In genomic region chr12:85848164-85848958, GRCm38 (mm10) we compare ENCODE assay signal across 9 mouse cellular contexts. TPM values are rescaled to one million over a fixed set of nuclear protein-coding genes. Genes with fewer than 3 reads are reported as not detected.
DNase-seq lines count a peak whose midpoint lies in the region; ATAC-seq and TF ChIP-seq lines count a peak whose summit lies in the region.
"Had no signal": no experiment of that assay in that cellular context is flagged by ENCODE, and none has a peak within 500 bp of the region (broad histone marks: within the 10 kb centered on the region; RNA-seq: fewer than 3 reads in every experiment).

No protein-coding gene starts in this region.

- no peak for TF ChIP-seq CTCF in thymus, adult 2 months (IDR thresholded peaks at IDR 0.05; ENCODE audit: borderline replicate concordance, control insufficient read depth, extremely low read depth, insufficient read depth, low read length, poor library complexity)
- TF ChIP-seq CTCF in lung, embryonic 14.5 days (IDR thresholded peaks at IDR 0.05; ENCODE audit: low read depth): peak; percentile 76

- H3K36me3 ChIP-seq in thymus, adult 2 months (ENCODE audit: control insufficient read depth, insufficient read depth, low read length): peaks cover 3% of the 10 kb centered on the region
- peaks cover 23% of the 10 kb centered on the region for H3K36me3 ChIP-seq in lung, embryonic 14.5 days (ENCODE audit: insufficient read depth)
- peaks cover 21% of the 10 kb centered on the region for H3K36me3 ChIP-seq in forebrain, embryonic 12.5 days (replicated peaks)

- no peak for TF ChIP-seq POLR2A in thymus, adult 2 months (IDR thresholded peaks at IDR 0.05; ENCODE audit: control insufficient read depth, extremely low read depth, insufficient read depth, low read length, poor library complexity)

- H3K9ac ChIP-seq in lung, embryonic 14.5 days: no peak overlapping the region
- H3K9ac ChIP-seq in forebrain, embryonic 12.5 days: no peak overlapping the region
- H3K9ac ChIP-seq: neural tube, embryonic 12.5 days had no signal

- no peak overlapping the region for H3K4me2 ChIP-seq in lung, embryonic 14.5 days
- H3K4me2 ChIP-seq in forebrain, embryonic 12.5 days: no peak overlapping the region
- H3K4me2 ChIP-seq: neural tube, embryonic 12.5 days had no signal

- no peak overlapping the region for H3K27ac ChIP-seq in thymus, adult 2 months (ENCODE audit: control insufficient read depth, insufficient read depth, low read length)
- no peak overlapping the region for H3K27ac ChIP-seq in lung, embryonic 14.5 days (ENCODE audit: low read depth)
- H3K27ac ChIP-seq in forebrain, embryonic 12.5 days: no peak overlapping the region
- H3K27ac ChIP-seq: neural tube, embryonic 12.5 days had no signal

- DNase-seq in cerebellum, adult 9-10 months: peak; percentile 33
- DNase-seq in cerebellum, adult 9-11 months: no peak
- DNase-seq in thymus, postnatal 0 days (ENCODE audit: low spot score): peak; percentile 13
- no peak for DNase-seq in thymus, adult 2 months
- DNase-seq in gastrocnemius, postnatal 10 days: peak; percentile 32
- peak; percentile 34 for DNase-seq in kidney, adult 18-20 months
- peak; percentile 75 for DNase-seq in lung, embryonic 14.5 days

- H3K27me3 ChIP-seq in thymus, adult 2 months (ENCODE audit: control insufficient read depth, insufficient read depth, low read length): no peaks in the 10 kb centered on the region
- H3K27me3 ChIP-seq in lung, embryonic 14.5 days (ENCODE audit: insufficient read depth, low read length): no peaks in the 10 kb centered on the region
- H3K27me3 ChIP-seq in forebrain, embryonic 12.5 days: no peaks in the 10 kb centered on the region
- H3K27me3 ChIP-seq: neural tube, embryonic 12.5 days had no signal

- H3K4me3 ChIP-seq in thymus, adult 2 months (ENCODE audit: control insufficient read depth, insufficient read depth, low read length): no peak overlapping the region
- no peak overlapping the region for H3K4me3 ChIP-seq in lung, embryonic 14.5 days (ENCODE audit: low read depth, low read length)
- no peak overlapping the region for H3K4me3 ChIP-seq in forebrain, embryonic 12.5 days (replicated peaks)
- H3K4me3 ChIP-seq: neural tube, embryonic 12.5 days had no signal

- 93% methylated on average over 7 of the region's 7 CpGs for WGBS in thymus, adult 2 months
- 70% methylated on average over 7 of the region's 7 CpGs for WGBS in lung, embryonic 14.5 days
- WGBS in forebrain, embryonic 12.5 days: 86% methylated on average over 7 of the region's 7 CpGs

- H3K4me1 ChIP-seq in thymus, adult 2 months (replicated peaks; ENCODE audit: control insufficient read depth, insufficient read depth, low read length): no peaks in the 10 kb centered on the region
- no peaks in the 10 kb centered on the region for H3K4me1 ChIP-seq in lung, embryonic 14.5 days (ENCODE audit: insufficient read depth)
- no peaks in the 10 kb centered on the region for H3K4me1 ChIP-seq in forebrain, embryonic 12.5 days
- H3K4me1 ChIP-seq: neural tube, embryonic 12.5 days had no signal

- no peaks in the 10 kb centered on the region for H3K9me3 ChIP-seq in lung, embryonic 14.5 days (ENCODE audit: low read depth, low read length)
- H3K9me3 ChIP-seq in forebrain, embryonic 12.5 days: no peaks in the 10 kb centered on the region
- H3K9me3 ChIP-seq: neural tube, embryonic 12.5 days had no signal

- ATAC-seq in lung, embryonic 14.5 days (ENCODE audit: insufficient read depth): peak; percentile 84
- no peak for ATAC-seq in forebrain, embryonic 12.5 days (ENCODE audit: low FRiP score)

RNA-seq across cellular contexts. Expression of gene Ttll5, which starts 23.9 kb away (rescaled TPM):
- polyA plus RNA-seq in thymus, postnatal 0 days (2015; fragmentation: Nextera tagmentation; extraction: Ambion mirVana): 8.7 and 10.6 TPM in 2 replicates
- 20.2 and 22.7 TPM in 2 replicates for polyA plus RNA-seq in thymus, adult 2 months (2012; rRNA removed)
- 10 to 100 TPM in 1 of 2 experiments, 1 to 10 TPM in 1; 9.9 to 12.7 TPM for total RNA-seq in gastrocnemius, postnatal 10 days (2021)
- polyA plus RNA-seq in lung, embryonic 14.5 days (2014; fragmentation: Nextera tagmentation; extraction: Ambion mirVana): 17.5 and 21.3 TPM in 2 replicates
- 12.3 and 17.3 TPM in 2 replicates for polyA plus RNA-seq in forebrain, embryonic 12.5 days (2016; fragmentation: Nextera tagmentation; extraction: Ambion mirVana)

RNA-seq across cellular contexts. Expression of gene Erg28, which starts 24.0 kb away (rescaled TPM):
- 83.8 and 92.9 TPM in 2 replicates for polyA plus RNA-seq in thymus, postnatal 0 days (2015; fragmentation: Nextera tagmentation; extraction: Ambion mirVana)
- polyA plus RNA-seq in thymus, adult 2 months (2012; rRNA removed): 41.4 and 44.4 TPM in 2 replicates
- total RNA-seq in gastrocnemius, postnatal 10 days (2021): 10 to 100 TPM; 10.1 to 11.8 TPM
- polyA plus RNA-seq in lung, embryonic 14.5 days (2014; fragmentation: Nextera tagmentation; extraction: Ambion mirVana): 113 and 118 TPM in 2 replicates
- polyA plus RNA-seq in forebrain, embryonic 12.5 days (2016; fragmentation: Nextera tagmentation; extraction: Ambion mirVana): 97.7 and 104 TPM in 2 replicates

Comparison
In these comparisons a context has a peak if more than half of its experiments do, and no peak if none do; other contexts are left out.
1. DNase-seq: peak in cerebellum, adult 9-10 months (single experiment), thymus, postnatal 0 days (single experiment), gastrocnemius, postnatal 10 days (single experiment), kidney, adult 18-20 months (single experiment) and lung, embryonic 14.5 days (single experiment); none in cerebellum, adult 9-11 months (single experiment) and thymus, adult 2 months (single experiment).